Mouse (Mus musculus) myocyte (in vitro differentiated cells): ENCODE data around the gene Ocel1. TPM values are rescaled to one million over a fixed set of nuclear protein-coding genes. Genes with fewer than 3 reads are reported as not detected.
A peak's percentile ranks its signal among the peaks of the same experiment; 100 is the strongest.
"Not testable (repeated sequence)": the region's sequence is repeated elsewhere in the genome, so short reads cannot be mapped to it uniquely, and the experiment has no call there.

Source experiments
- H3K27me3 ChIP-seq: one replicate; pipeline ENCODE4 v1.6.1; 2011; ENCODE audit not compliant: control insufficient read depth, insufficient read depth, insufficient read length
- H3K36me3 ChIP-seq: one replicate; pipeline ENCODE4 v1.6.1; 2011; ENCODE audit not compliant: control insufficient read depth, insufficient read depth
- H3K4me2 ChIP-seq: one replicate; pipeline ENCODE4 v1.6.1; 2011; ENCODE audit warnings: low read depth, control low read depth
- H3K4me3 ChIP-seq: one replicate; pipeline ENCODE4 v1.5.1; 2011; ENCODE audit warnings: mild to moderate bottlenecking, control low read depth, moderate library complexity
- H3K79me2 ChIP-seq: one replicate; pipeline ENCODE4 v1.6.1; 2011; ENCODE audit not compliant: control insufficient read depth, insufficient read depth
- H3ac ChIP-seq: one replicate; pipeline ENCODE4 v1.6.1; 2011; ENCODE audit not compliant: control insufficient read depth, insufficient read length
- CEBPB ChIP-seq: IDR thresholded peaks from 2 replicates; pipeline ENCODE4 v1.6.1; 2011; ENCODE audit warnings: mild to moderate bottlenecking, moderate library complexity; ENCODE audit not compliant: poor library complexity, insufficient read depth, severe bottlenecking
- E2F4 ChIP-seq: IDR thresholded peaks from one replicate; pipeline ENCODE4 v1.6.1; 2011; ENCODE audit warnings: mild to moderate bottlenecking, control low read depth, moderate library complexity; ENCODE audit not compliant: insufficient read depth
- MAX ChIP-seq: IDR thresholded peaks from one replicate; pipeline ENCODE4 v1.6.1; 2011; ENCODE audit warnings: low read depth, mild to moderate bottlenecking, control low read depth
- MYOD1 ChIP-seq, 3 experiments: IDR thresholded peaks; one replicate each; pipeline ENCODE4 v1.6.1; 2011; ENCODE audit warnings: control low read depth in 2 of 3, low read depth in 2 of 3, mild to moderate bottlenecking in 2 of 3, moderate library complexity in 1 of 3; ENCODE audit not compliant: insufficient read length in 2 of 3, control insufficient read depth in 1 of 3
- MYOG ChIP-seq, 3 experiments: IDR thresholded peaks; one replicate each; pipeline ENCODE4 v1.6.1; 2011; ENCODE audit warnings: control low read depth in 2 of 3, low read depth in 2 of 3, mild to moderate bottlenecking in 2 of 3; ENCODE audit not compliant: insufficient read length in 2 of 3, control insufficient read depth in 1 of 3, insufficient read depth in 1 of 3
- POLR2A ChIP-seq: IDR thresholded peaks from one replicate; pipeline ENCODE4 v1.6.1; 2011; ENCODE audit warnings: low read depth, mild to moderate bottlenecking, control low read depth, moderate library complexity; ENCODE audit not compliant: insufficient read length
- POLR2AphosphoS2 ChIP-seq: IDR thresholded peaks from one replicate; pipeline ENCODE4 v1.6.1; 2011; ENCODE audit warnings: low read depth, control low read depth; ENCODE audit not compliant: insufficient read length
- REST ChIP-seq: IDR thresholded peaks from one replicate; pipeline ENCODE4 v1.6.1; 2011; ENCODE audit warnings: mild to moderate bottlenecking, control low read depth, moderate library complexity; ENCODE audit not compliant: insufficient read depth, insufficient read length
- SRF ChIP-seq: IDR thresholded peaks from one replicate; pipeline ENCODE4 v1.6.1; 2011; ENCODE audit warnings: low read depth; ENCODE audit not compliant: control insufficient read depth, insufficient read length
- TCF12 ChIP-seq: IDR thresholded peaks from one replicate; pipeline ENCODE4 v1.6.1; 2011; ENCODE audit warnings: mild to moderate bottlenecking, control low read depth; ENCODE audit not compliant: poor library complexity, insufficient read depth, severe bottlenecking
- TCF3 ChIP-seq: IDR thresholded peaks from one replicate; pipeline ENCODE4 v1.6.1; 2011; ENCODE audit warnings: low read depth, control low read depth; ENCODE audit not compliant: insufficient read length
- USF1 ChIP-seq: IDR thresholded peaks from one replicate; pipeline ENCODE4 v1.6.1; 2011; ENCODE audit warnings: low read depth, mild to moderate bottlenecking, control low read depth, moderate library complexity
- polyA plus RNA-seq: library from polyadenylated mRNA; unstranded; fragments of >200 nt; fragmentation: generic; extraction: Trizol; gene quantifications from one replicate; pipeline ENCODE4 v1.2.1, GENCODE M21; 2012; ENCODE audit warnings: missing spikeins

Gene Ocel1
- polyA plus RNA-seq = 15.2 TPM

DNA sequence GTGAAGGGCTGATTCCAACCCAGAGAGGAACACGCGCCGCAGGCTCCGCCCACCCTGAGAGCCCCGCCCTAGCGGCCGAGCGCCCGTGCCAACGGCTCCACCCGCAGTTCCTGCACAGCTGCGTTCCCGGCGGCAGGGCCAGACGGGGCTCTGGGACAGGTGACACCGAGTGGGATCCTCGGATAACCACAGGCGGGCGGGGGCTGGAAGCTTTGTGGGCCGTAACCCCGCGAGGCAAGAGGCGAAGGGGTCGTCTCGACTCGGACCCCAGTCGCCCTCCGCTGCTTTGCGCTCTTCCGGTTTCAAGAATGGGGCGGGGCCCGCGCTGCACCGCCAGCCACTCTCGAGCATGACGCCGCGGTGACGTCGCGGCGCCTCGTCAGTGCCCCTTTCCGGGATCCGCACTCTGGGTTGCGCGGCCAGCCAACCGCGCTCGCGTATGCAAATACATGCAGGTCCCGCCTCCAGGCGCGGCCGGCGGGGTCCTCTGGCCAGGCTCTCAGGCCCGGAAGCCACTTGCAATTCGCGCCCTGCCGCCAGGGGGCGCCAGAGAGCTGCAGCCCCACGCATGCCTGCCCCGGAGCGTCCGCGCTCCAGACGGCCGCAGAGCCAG is at the start of gene Ocel1:
Gene Ocel1, plus strand, starts transcription at position 63 of the 613 bp plus-strand sequence.
- Histone ChIP-seq H3K4me2 (peak within 1 kb of the TSS; percentile 73), H3ac (no peak within 1 kb of the TSS), H3K27me3 (no peaks in the 10 kb centered on the region), H3K36me3 (peaks cover 13% of the 10 kb centered on the region), H3K4me3 (peak within 1 kb of the TSS; percentile 26), H3K79me2 (no peaks in the 10 kb centered on the region)
- no peak for TF ChIP-seq REST
- TF ChIP-seq MYOG (IDR thresholded peaks at IDR 0.05; ENCODE audit: control insufficient read depth in 1 of 3, insufficient read depth in 1 of 3, insufficient read length in 2 of 3, low read depth in 2 of 3) = peak in 2 of 3 experiments; percentile 54 to 86
- TF ChIP-seq CEBPB = no peak
- peak; percentile 79 for TF ChIP-seq POLR2AphosphoS2
- TF ChIP-seq SRF = peak; percentile 65
- TF ChIP-seq USF1 = peak; percentile 1
- TF ChIP-seq E2F4 = no peak
- TF ChIP-seq MYOD1 (IDR thresholded peaks at IDR 0.05; ENCODE audit: control insufficient read depth in 1 of 3, insufficient read length in 2 of 3, low read depth in 2 of 3) = peak in 2 of 3 experiments; percentile 68 to 73
- peak; percentile 41 for TF ChIP-seq TCF3
- peak; percentile 77 for TF ChIP-seq POLR2A
- TF ChIP-seq TCF12 = peak; percentile 7
- no peak for TF ChIP-seq MAX

DNA sequence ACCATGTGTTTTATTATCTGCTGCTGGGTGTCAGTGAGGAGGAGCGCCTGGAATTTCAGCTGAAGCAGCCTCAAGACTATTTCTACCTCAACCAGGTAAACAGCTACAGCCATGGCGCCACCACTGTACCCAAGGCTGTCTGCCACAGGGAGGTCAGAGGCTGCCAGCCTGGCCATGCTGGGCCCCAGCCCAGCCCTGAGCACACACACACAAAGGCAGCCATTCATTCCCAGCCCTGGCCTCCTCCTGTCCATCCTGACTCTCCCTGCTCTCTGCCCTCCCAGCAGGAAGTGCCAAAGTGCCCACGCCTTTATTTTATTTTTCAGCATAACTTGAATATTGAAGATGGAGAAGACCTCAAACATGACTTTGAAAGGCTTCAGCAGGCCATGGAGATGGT is 48.2 kb upstream of the Ocel1 start:
- H3K4me3 ChIP-seq = no peak overlapping the region
- H3K27me3 ChIP-seq = no peaks in the 10 kb centered on the region
- TF ChIP-seq MAX (no peak), SRF (no peak), TCF12 (no peak), CEBPB (no peak), MYOG (IDR thresholded peaks at IDR 0.05; ENCODE audit: control insufficient read depth in 1 of 3, insufficient read depth in 1 of 3, insufficient read length in 2 of 3, low read depth in 2 of 3) (no peak), POLR2A (no peak), USF1 (no peak), E2F4 (no peak), MYOD1 (IDR thresholded peaks at IDR 0.05; ENCODE audit: control insufficient read depth in 1 of 3, insufficient read length in 2 of 3, low read depth in 2 of 3) (no peak), TCF3 (no peak), REST (no peak), POLR2AphosphoS2 (no peak)
- no peak overlapping the region for H3ac ChIP-seq
- H3K36me3 ChIP-seq = peaks cover 26% of the 10 kb centered on the region
- no peak overlapping the region for H3K4me2 ChIP-seq
- H3K79me2 ChIP-seq = peaks cover 5% of the 10 kb centered on the region

DNA sequence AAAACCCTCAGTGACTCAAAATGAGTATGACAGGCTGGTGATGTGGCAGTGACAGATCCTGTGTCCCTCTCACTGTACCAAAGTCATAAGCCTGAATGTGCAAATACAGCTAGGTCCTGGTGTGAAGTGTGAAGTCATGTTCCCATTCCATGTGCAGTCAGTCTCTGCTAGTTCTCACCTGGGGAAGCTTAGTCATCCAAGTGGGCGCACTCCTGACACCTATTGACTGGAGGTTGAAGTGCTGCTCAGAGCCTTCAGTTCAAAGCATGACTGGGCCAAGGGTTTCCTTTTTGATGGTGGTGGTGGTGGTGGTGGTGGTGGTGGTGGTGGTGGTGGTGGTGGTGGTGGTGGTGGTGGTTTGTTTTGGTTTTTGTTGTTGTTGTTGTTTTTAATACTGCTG is 46.2 kb upstream of the Ocel1 start:
- H3K4me2 ChIP-seq = no peak overlapping the region
- no peak for TF ChIP-seq TCF12
- H3K4me3 ChIP-seq = no peak overlapping the region

DNA sequence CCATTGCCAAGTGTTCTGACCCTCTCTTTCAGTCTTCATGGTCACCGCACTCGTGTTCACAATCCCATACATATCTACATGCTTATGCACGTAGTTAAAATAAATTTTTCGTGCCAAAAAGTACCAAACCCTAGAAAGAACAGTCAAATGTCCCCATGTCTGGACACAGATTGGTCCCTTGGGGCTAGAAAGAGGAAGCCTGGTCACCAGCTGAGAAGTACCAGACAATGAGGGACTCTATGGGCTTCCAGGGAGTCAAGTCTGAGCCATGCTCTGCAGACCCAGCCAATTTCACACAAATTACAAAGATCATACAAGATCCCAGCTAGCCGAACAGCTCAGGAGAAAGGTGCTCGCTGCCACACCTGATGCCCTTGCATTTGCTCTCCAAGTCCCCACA is 33.3 kb upstream of the Ocel1 start:
- H3K4me3 ChIP-seq, H3K79me2 ChIP-seq, H3K4me2 ChIP-seq, H3ac ChIP-seq, H3K27me3 ChIP-seq: not testable (repeated sequence)
- peaks cover 12% of the 10 kb centered on the region for H3K36me3 ChIP-seq

More for the DNA sequence above, 46.2 kb upstream of the Ocel1 start:
- no peak overlapping the region for H3ac ChIP-seq
- peaks cover 37% of the 10 kb centered on the region for H3K36me3 ChIP-seq
- no peaks in the 10 kb centered on the region for H3K27me3 ChIP-seq
- H3K79me2 ChIP-seq = peaks cover 5% of the 10 kb centered on the region

DNA sequence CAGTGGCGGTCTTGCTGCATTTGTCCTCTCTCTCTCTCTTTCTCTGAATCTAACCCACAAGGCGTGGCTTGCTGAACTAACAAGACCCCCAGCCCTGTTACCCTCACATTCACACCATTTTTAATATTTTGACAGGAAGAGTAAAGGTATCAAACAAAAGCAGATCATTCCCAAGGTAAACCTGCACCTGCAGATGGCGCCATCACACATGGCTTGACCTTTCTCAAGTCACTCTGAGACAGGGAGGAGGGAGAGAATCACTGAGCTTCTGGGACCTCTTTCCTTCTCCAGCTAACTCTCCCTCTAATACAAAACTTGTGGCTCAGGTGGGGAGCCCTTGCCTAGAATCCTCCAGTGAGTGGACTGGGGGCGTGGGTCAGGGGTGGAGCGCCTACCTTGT is 30.5 kb upstream of the Ocel1 start:
- Histone ChIP-seq H3K36me3 (peaks cover 15% of the 10 kb centered on the region), H3K79me2 (no peaks in the 10 kb centered on the region), H3ac (no peak overlapping the region), H3K27me3 (no peaks in the 10 kb centered on the region), H3K4me3 (no peak overlapping the region), H3K4me2 (no peak overlapping the region)
- no peak for TF ChIP-seq SRF

DNA sequence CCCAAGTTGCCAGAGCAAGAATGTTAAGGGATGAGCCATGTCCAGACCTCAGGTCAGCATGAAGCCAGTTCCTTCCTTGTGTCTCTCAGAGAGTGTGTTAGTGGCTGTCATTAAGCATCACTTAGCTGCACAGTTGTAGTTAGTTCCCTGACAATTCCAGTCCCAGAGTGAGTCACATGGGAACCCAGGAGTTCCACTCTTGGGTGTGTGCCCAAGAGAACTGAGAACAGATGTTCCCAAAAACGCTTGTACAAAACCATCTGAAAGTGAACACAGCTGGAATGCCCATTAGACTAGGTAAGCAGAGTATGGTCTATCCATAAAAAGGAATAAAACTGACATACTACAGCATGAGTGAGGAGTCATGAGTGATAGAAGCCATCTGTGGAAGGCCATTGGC is 24.5 kb upstream of the Ocel1 start:
- Histone ChIP-seq H3ac (no peak overlapping the region), H3K4me2 (no peak overlapping the region), H3K79me2 (no peaks in the 10 kb centered on the region), H3K36me3 (peaks cover 35% of the 10 kb centered on the region), H3K27me3 (no peaks in the 10 kb centered on the region), H3K4me3 (no peak overlapping the region)
- TF ChIP-seq POLR2A (no peak), POLR2AphosphoS2 (no peak), TCF3 (no peak), CEBPB (no peak), MYOD1 (IDR thresholded peaks at IDR 0.05; ENCODE audit: control insufficient read depth in 1 of 3, insufficient read length in 2 of 3, low read depth in 2 of 3) (no peak), TCF12 (no peak), MYOG (IDR thresholded peaks at IDR 0.05; ENCODE audit: control insufficient read depth in 1 of 3, insufficient read depth in 1 of 3, insufficient read length in 2 of 3, low read depth in 2 of 3) (no peak), MAX (no peak), USF1 (no peak), E2F4 (no peak), SRF (no peak)
